10 mouse cellular contexts compared by ENCODE assay signal in the genomic region with DNA sequence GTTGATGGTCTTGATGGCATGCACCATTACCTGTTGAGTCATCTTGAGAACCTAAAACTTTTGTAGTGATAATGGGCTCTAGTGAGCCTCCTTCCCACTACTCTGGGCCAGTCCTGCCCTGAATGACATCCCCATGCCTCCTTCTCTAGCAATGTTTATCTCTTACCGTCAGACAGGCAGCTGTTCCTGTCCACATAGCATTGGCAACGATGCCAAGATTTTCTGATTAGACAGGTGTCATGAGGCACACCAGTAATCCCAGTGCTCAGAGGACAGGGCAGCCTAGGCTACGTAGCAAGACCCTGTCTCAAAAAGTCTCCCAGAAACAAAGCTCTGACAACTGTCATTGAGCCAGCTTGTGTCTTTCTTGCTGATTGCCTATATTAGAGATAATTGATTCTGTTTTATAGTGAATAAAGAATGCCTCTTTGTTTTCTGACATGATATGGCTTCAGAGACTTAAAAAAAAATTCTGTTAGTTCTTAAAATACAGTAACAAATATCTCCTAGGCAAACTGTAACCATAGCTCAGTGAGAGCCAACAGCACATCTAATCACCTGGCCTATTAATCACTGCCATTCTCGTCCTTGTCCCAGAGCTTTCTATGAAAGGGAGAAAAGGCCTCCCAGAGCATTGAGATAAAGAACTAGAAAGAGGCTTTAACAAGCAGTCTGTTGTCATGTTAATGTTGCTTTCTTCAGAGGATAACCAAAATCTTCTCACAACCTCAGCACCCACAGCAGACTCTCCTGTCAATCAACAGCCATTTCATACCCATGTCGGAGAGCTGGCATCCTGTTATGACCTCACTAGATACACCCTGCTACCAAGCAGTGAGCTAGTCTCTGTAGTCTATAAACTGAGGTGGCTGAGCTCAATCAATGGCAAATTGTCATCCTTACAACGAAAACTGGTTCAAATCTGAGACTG.
DNase-seq lines count a peak whose midpoint lies in the region; ATAC-seq and TF ChIP-seq lines count a peak whose summit lies in the region.
"Had no signal": no experiment of that assay in that cellular context is flagged by ENCODE, and none has a peak within 500 bp of the region (broad histone marks: within the 10 kb centered on the region; RNA-seq: fewer than 3 reads in every experiment).

No protein-coding gene starts in this region.

- DNase-seq in embryonic facial prominence, embryonic 14.5 days (ENCODE audit: low spot score): peak; percentile 59
- no peak for DNase-seq in embryonic facial prominence, embryonic 10.5 days (ENCODE audit: low spot score)
- no peak for DNase-seq in layer of hippocampus, postnatal 25 days (ENCODE audit: extremely low spot score in 1 of 2, low spot score in 1 of 2)
- no peak for DNase-seq in urinary bladder, postnatal 25 days (ENCODE audit: low spot score)
- DNase-seq: kidney, adult 8-10 months had no signal

- no peaks in the 10 kb centered on the region for H3K36me3 ChIP-seq in embryonic facial prominence, embryonic 14.5 days (ENCODE audit: control insufficient read depth, insufficient read depth, low read length)
- no peaks in the 10 kb centered on the region for H3K36me3 ChIP-seq in embryonic facial prominence, embryonic 10.5 days (replicated peaks)
- no peaks in the 10 kb centered on the region for H3K36me3 ChIP-seq in C2C12 (ENCODE audit: control insufficient read depth, insufficient read depth)
- no peaks in the 10 kb centered on the region for H3K36me3 ChIP-seq in forebrain, embryonic 16.5 days (ENCODE audit: control insufficient read depth, insufficient read depth)
- H3K36me3 ChIP-seq in liver, embryonic 15.5 days (replicated peaks): no peaks in the 10 kb centered on the region

- TF ChIP-seq CTCF in C2C12 (IDR thresholded peaks at IDR 0.05; ENCODE audit: control insufficient read depth, insufficient read depth, insufficient read length): no peak

- H3K79me2 ChIP-seq in C2C12 (ENCODE audit: control insufficient read depth, insufficient read depth): no peaks in the 10 kb centered on the region

- no peaks in the 10 kb centered on the region for H3K4me1 ChIP-seq in embryonic facial prominence, embryonic 14.5 days (ENCODE audit: control insufficient read depth, insufficient read depth, low read length)
- peaks cover 4% of the 10 kb centered on the region; the same call in 1 of the 2 replicates for H3K4me1 ChIP-seq in embryonic facial prominence, embryonic 10.5 days
- no peaks in the 10 kb centered on the region for H3K4me1 ChIP-seq in forebrain, embryonic 16.5 days (replicated peaks; ENCODE audit: control insufficient read depth, insufficient read depth, low read length)
- H3K4me1 ChIP-seq in liver, embryonic 15.5 days (replicated peaks): peaks cover 55% of the 10 kb centered on the region

- H3K27ac ChIP-seq in embryonic facial prominence, embryonic 14.5 days (replicated peaks; ENCODE audit: low read depth, low read length): no peak overlapping the region
- H3K27ac ChIP-seq in embryonic facial prominence, embryonic 10.5 days (replicated peaks): no peak overlapping the region
- no peak overlapping the region for H3K27ac ChIP-seq in forebrain, embryonic 16.5 days (ENCODE audit: low read length)
- peak overlapping the region; percentile 74 for H3K27ac ChIP-seq in liver, embryonic 15.5 days (replicated peaks)
- H3K27ac ChIP-seq: layer of hippocampus, adult 2 months had no signal

- H3K4me2 ChIP-seq in embryonic facial prominence, embryonic 14.5 days (ENCODE audit: low read depth, low read length): no peak overlapping the region
- no peak overlapping the region for H3K4me2 ChIP-seq in forebrain, embryonic 16.5 days (ENCODE audit: low read length)
- peak overlapping the region; percentile 44 for H3K4me2 ChIP-seq in liver, embryonic 15.5 days

- no peaks in the 10 kb centered on the region for H3K9me3 ChIP-seq in embryonic facial prominence, embryonic 14.5 days (ENCODE audit: control insufficient read depth, low read length)
- no peaks in the 10 kb centered on the region for H3K9me3 ChIP-seq in embryonic facial prominence, embryonic 10.5 days
- no peaks in the 10 kb centered on the region for H3K9me3 ChIP-seq in forebrain, embryonic 16.5 days (ENCODE audit: control insufficient read depth, low read length)
- H3K9me3 ChIP-seq in liver, embryonic 15.5 days (replicated peaks): no peaks in the 10 kb centered on the region

- no peaks in the 10 kb centered on the region for H3K27me3 ChIP-seq in embryonic facial prominence, embryonic 14.5 days (replicated peaks; ENCODE audit: control insufficient read depth, insufficient read depth, low read length)
- no peaks in the 10 kb centered on the region for H3K27me3 ChIP-seq in embryonic facial prominence, embryonic 10.5 days (replicated peaks; ENCODE audit: low read depth, poor library complexity, severe bottlenecking)
- H3K27me3 ChIP-seq in C2C12 (ENCODE audit: control insufficient read depth, insufficient read depth, insufficient read length): no peaks in the 10 kb centered on the region
- no peaks in the 10 kb centered on the region for H3K27me3 ChIP-seq in forebrain, embryonic 16.5 days (replicated peaks; ENCODE audit: control insufficient read depth, insufficient read depth, low read length)
- no peaks in the 10 kb centered on the region for H3K27me3 ChIP-seq in liver, embryonic 15.5 days

- no peaks in the 10 kb centered on the region for H3K79me3 ChIP-seq in C2C12 (ENCODE audit: low read depth)

- H3K9ac ChIP-seq in embryonic facial prominence, embryonic 14.5 days (ENCODE audit: low read depth, low read length): no peak overlapping the region
- no peak overlapping the region for H3K9ac ChIP-seq in forebrain, embryonic 16.5 days (replicated peaks; ENCODE audit: low read depth, low read length)
- peak overlapping the region; percentile 18; the same call in 1 of the 2 replicates for H3K9ac ChIP-seq in liver, embryonic 15.5 days

- no peak overlapping the region for H3K4me3 ChIP-seq in embryonic facial prominence, embryonic 14.5 days (ENCODE audit: low read depth, low read length)
- no peak overlapping the region for H3K4me3 ChIP-seq in embryonic facial prominence, embryonic 10.5 days
- H3K4me3 ChIP-seq in C2C12 (ENCODE audit: insufficient read depth, poor library complexity, severe bottlenecking): no peak overlapping the region
- H3K4me3 ChIP-seq in forebrain, embryonic 16.5 days (replicated peaks; ENCODE audit: low read length): no peak overlapping the region
- no peak overlapping the region for H3K4me3 ChIP-seq in liver, embryonic 15.5 days (replicated peaks)

- 56% methylated on average over 6 of the region's 6 CpGs for WGBS in embryonic facial prominence, embryonic 14.5 days
- WGBS in embryonic facial prominence, embryonic 10.5 days: 69% methylated on average over 6 of the region's 6 CpGs
- WGBS in forebrain, embryonic 16.5 days: 28% methylated on average over 6 of the region's 6 CpGs
- 20% methylated on average over 6 of the region's 6 CpGs for WGBS in liver, embryonic 15.5 days (ENCODE audit: insufficient replicate concordance)

- H3ac ChIP-seq in C2C12 (ENCODE audit: control insufficient read depth, insufficient read length, low read depth): no peak overlapping the region

- ATAC-seq in embryonic facial prominence, embryonic 14.5 days (ENCODE audit: low read depth): peak; percentile 47; the same call in 1 of the 2 replicates
- peak; percentile 70 for ATAC-seq in forebrain, embryonic 16.5 days
- peak; percentile 79 for ATAC-seq in liver, embryonic 15.5 days (ENCODE audit: insufficient read depth)
- ATAC-seq in cerebellum, adult (ENCODE audit: insufficient number of reproducible peaks, low FRiP score, low TSS enrichment): no peak

TF ChIP-seq in C2C12, 6 proteins besides CTCF, POLR2A, EP300 and RAD21:
- TF ChIP-seq MYOD1 (IDR thresholded peaks at IDR 0.05; ENCODE audit: control insufficient read depth, insufficient read length, low read depth) (peak; percentile 78), FOSL1 (IDR thresholded peaks at IDR 0.05; ENCODE audit: insufficient read depth, low read length, poor library complexity, severe bottlenecking) (no peak)
